Mouse (Mus musculus): Measurements from ENCODE around the gene Ly6g5c.
A peak's percentile ranks its signal among the peaks of the same experiment; 100 is the strongest.
"Not testable (repeated sequence)": the region's sequence is repeated elsewhere in the genome, so short reads cannot be mapped to it uniquely, and the experiment has no call there.

Gene Ly6g5c

DNA sequence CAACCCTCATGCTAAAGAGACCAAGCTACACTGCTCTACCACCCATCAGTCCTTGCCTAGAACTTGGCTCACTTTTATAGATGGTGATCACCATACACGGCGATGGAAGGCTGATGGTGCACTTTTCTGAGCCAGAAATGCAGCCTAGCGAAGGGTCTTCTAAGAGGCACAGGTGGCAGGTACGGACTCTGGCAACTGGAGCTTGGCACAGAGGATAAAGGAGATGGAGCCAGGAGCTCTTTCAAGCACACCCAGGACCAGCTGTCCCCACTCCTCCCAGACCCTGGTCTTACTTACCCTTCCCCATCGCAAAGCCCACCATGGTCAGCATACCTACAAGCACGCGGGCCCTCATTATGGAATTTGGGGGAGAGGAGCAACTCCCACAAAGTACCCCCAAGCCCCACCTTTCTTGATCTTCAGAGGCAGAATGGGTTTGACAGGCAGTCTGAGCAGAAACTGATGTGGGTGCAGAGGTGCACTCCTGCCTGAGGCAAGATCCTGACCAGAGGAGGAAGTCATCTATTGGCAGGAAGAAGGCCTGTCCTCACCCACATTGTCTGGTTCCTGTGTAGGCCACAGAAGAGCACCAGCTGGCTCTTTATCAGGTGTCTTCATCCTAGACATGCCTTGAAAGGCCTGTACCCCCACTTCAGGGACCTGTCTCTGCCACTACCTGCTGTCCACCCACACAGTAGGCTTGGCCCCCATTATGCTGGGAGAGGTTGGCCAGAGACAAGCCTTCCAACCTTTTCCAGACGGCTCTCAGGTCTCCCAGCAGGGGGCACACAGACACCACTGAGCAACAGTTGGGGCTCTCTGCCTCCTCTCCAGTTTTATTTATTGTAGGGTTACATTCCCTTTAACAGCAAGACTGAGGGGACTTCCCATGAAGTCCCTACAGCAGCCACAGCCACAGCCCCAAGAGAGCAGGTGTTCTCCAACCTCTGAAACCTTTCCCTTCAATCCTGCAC, 7.3 kb downstream of the Ly6g5c start, which contains the start of gene Ly6g5b:
TSS of gene Ly6g5b (minus strand) at position 383 of the 974 bp plus-strand sequence.
- peak; percentile 73 for DNase-seq

DNA sequence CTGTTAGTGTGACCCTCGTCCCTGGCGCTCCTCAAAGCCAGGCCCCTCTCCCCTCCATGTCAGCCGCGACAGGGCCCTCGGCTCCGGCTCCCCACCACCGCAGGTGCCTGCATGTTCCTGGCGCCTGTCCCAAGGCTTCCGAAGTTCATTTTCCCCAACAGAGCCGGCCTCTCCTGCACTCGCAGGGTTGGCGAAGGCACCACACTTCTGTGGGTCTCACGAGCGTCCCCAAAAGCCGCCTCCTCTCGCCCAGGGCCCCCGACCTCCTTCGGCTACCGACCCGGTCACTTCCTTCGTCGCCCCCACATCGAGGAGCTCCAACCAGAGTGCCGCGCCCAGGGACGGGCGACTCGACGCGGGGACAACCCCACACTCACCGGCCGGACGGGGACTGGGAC, 12.7 kb downstream of the Ly6g5c start:
- DNase-seq: no peak

DNA sequence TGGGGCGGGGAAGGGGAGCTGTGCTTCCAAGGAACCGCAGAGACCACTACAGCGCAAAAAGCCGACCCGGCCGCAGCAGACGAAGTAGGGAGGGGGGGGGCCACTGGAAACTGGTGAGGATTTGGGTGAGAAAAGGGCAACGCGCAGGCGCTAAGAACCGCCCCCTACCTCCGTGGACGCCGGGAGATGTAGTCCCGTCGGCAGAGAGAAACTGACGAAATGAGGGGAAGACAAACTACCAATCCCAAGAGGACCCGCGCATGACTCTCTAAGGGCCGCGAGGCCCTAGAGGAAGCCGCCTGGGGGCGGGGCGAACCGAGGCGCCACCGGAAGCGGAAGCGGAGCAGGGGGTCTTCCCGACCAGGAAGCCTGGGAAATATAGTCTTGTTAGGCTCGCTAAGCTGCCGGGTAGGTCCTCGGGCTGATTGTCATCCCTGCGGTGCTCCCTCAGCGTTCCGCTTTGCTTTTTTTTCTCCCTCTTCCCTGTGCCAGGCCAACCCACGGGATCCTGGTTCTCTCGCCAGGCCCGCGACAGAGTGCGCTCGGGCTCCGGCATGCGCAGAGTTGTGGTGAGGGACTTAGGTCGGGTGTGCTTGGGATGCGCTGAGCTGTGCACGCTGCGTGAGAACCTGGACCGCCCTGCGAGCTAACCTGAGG, 13.2 kb downstream of the Ly6g5c start, which contains the start of gene Gpank1:
TSS of gene Gpank1 (plus strand) at position 313 of the 657 bp plus-strand sequence.
- DNase-seq: peak; percentile 99

DNA sequence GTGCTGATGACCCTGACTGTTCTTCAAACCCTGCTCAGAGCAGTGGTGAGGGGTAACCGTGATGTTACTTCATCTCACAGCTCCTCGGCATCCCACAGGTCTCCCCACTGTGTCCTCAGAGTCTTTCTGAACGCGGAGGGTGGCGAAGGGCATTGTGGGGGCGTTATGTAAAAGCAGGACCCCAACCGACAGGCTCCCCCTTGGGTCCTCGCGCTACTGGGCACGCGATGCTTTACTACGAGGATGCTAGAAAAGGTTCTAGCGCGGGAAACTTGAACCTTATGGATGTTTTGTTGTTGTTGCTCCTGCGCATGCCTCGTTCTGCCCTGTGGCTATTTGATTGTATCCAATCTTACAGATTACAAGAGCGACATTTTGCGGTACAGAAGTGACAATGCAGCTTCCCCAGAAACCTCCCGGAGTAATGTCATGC, 13.8 kb downstream of the Ly6g5c start, which contains the start of gene Csnk2b:
TSS of gene Csnk2b (minus strand) at position 183 of the 433 bp plus-strand sequence.
- peak; percentile 53 for DNase-seq

DNA sequence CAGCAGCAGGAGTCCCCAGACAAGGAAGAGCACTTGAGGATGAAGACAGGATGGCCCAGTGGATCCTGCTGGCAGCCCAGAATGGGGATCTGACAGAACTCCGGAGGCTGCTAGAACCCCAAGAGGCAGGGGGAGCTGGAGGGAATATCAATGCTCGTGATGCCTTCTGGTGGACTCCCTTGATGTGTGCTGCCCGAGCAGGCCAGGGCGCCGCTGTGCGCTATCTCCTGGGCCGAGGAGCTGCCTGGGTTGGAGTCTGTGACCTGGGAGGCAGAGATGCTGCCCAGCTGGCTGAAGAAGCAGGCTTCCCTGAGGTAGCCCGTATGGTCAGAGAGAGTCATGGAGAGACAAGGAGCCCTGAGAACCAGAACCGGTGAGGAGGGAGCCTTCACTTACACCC, 15.2 kb downstream of the Ly6g5c start:
- DNase-seq: not testable (repeated sequence)

DNA sequence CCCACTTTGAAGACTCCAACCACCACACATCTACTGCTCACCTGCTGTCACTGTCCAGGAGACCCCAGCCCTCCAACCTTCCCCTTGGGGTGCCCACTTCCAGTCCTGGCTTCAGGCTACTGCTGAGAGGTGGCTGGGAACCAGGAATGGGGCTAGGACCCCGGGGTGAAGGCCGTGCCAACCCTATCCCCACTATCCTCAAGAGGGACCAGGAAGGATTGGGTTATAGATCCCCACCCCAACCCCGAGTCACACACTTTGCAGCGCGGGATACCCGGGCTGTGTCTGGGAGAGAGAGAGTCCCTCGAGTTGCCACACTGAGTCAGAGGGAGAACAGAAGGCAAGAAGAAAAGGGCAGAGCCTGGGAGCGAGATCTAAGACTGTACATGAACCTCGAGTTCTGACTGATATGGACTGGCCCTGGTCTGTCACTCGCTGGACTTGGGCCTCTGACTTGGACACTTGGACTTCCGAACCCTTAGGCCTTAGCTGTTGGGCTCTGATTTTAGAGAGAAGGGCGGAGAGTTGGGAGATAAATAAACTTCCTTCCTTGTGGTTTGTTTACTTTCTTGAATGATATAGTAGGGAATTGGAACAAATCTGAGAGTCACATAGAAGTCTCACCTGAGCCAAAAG, 16.3 kb downstream of the Ly6g5c start:
- DNase-seq: not testable (repeated sequence)

DNA sequence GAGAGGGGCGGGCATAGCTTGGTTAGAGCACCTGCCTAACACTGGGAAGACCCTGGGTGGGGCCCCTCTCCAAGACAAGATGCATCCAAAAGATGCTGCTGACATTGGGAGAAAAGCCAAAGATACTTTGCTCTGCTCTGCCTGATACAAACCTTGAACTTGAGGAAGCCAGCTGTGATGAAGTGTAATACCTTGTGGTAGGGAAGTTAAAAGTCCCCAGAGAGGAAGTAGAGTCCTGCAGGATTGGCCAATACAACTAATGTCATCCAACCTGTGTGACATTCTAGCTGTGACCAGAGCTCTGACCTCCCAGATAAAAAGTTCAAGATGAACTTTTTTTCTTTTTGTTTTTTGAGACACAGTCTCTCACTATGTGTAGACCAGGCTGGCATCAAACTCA, 17.0 kb downstream of the Ly6g5c start:
- no peak for DNase-seq

DNA sequence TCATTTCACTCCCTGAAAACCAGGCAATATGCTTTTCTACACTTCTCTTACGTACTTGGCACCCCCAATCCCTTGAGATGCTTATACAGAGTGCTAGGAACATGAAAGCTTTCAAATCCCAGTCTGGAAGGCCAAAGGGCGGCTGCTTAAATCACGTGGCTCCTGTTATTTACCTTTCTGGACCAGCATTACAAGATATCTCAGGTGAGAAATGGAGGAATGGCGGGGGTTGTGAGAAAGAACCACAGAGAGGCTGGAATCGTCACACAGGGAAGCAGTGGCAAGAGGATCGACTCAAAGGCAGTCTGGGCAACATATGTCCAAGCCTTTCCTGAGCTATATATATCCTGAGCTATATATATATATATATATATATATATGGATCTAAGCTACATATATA, 17.5 kb downstream of the Ly6g5c start:
- no peak for DNase-seq

DNA sequence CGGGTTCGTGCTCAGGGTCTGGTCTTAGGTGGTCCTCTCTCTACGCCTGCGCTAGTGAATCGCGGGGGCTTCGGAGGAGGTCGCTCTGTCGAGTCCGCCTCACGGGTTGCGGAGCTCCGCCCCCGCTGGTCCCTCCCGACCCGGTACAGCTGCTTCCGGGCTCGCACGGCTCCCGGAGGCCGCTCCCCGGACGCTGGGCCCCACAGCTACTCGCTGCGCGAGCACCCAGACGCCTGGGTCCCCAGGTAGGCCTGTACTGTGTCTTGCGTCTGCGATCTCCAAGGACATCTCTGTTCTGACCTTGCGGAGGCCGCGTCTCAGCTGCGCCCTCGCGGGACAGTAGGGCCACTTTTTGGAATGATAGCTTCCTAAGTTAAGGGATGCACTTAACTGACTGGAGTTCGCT, 18.1 kb downstream of the Ly6g5c start, which contains the start of gene D17H6S53E:
TSS of gene D17H6S53E (plus strand) at position 168 of the 406 bp plus-strand sequence.
- DNase-seq: peak; percentile 92

DNA sequence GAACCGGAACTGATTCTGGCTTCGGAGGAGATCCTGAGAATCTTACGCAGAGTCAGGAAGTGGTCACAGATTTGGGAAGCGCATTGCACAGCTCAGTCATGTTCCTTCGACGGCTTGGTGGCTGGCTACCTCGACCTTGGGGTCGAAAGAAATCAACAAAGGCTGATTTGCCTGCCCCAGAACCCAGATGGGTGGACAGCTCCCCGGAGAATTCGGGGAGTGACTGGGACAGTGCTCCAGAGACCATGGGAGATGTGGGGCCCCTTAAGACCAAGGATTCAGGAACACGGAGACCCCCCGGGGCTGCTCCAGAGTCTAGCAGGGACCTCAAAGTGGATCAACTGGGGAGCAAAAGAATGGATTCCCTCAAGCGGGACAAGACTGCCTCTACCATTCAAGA, 18.9 kb downstream of the Ly6g5c start:
- no peak for DNase-seq

DNA sequence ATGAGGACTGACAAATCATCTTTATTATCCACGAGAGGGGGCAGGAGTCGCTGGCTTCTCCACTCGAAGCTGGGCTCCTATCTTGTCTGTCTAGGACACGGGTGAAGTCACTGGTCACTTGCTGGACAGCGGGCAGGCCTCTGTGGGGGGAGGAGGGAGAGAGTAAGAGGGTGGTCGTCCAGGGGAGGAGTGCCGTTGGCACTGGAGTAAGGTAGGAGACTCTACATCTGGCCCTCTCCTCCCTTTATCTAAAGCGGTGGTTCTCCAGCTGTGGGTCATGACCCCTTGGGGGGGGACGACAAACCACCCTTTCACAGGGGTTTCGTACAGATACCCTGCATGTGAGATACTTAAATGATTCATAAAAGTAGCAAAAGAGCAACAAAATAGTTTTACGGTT, 20.9 kb downstream of the Ly6g5c start:
- no peak for DNase-seq

DNA sequence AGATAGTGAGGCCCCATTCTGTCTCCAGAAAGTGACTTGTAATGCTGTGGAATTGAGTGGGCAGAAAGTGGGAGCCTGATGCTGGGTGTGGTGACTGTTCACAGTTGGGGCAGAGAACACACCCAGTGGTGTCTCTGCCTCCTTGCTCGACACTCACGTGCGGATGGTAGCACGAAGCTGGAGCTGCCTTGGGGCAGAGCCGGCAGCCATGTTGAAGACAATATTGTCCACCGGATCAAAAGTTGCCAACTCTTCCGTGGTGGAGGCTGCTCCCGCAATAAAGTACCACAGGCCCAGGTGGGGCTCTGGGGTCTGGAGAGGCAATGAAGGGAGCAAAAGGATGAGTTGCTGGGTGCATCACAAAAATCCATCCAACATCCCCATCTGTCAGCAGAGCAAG, 23.0 kb downstream of the Ly6g5c start:
- no peak for DNase-seq

DNA sequence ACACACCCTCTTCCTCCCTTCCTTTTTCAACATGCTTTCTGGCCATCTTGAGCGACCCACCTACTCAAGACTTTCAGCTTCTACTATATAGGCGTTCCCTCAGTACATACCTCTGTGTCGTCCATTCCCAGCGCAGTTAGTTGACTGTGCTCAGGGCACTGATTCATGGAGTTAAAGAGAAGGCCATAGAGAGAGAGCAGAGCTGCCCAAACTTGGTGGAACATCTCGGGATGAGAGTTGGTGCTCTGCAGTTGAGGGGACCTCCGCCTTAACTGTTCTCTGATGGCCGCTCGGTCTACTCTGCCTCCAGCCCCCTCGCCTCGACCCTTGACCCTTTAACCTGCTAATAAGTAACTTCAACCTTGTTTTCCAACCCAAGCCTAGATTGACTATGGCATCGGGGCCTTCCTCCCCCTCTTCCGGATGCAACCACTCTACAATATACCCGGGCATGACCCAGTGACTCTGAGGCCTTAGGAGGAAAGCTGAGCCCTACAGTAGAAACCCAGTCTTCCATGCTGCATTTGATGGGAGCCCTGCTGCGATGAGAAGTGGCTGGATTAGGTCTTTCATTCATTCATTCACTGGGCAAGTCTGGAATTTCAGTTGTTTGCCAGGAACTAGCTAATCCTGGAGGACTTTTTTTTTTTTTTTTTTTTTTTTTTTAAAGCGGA, 23.6 kb downstream of the Ly6g5c start, which contains the start of gene Apom:
TSS of gene Apom (minus strand) at position 551 of the 674 bp plus-strand sequence.
- no peak for DNase-seq

DNA sequence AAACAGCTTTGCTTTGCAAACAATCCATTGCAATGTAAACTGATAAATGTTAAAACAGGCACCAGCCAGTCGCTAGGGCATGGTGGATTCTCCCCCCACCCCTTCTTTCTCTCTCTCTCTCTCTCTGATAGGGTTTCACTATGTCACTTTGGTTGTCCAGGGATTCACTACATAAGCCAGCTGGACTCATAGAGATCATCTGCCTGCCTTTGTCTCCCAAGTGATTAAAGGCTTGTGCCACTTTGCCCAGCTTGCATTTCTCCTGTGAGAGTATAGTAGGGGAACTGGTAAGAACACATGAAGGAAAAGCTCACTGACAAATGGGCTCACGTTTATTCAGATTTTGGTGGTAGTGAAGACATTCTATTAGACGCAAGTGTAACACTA, 24.1 kb downstream of the Ly6g5c start:
- no peak for DNase-seq

DNA sequence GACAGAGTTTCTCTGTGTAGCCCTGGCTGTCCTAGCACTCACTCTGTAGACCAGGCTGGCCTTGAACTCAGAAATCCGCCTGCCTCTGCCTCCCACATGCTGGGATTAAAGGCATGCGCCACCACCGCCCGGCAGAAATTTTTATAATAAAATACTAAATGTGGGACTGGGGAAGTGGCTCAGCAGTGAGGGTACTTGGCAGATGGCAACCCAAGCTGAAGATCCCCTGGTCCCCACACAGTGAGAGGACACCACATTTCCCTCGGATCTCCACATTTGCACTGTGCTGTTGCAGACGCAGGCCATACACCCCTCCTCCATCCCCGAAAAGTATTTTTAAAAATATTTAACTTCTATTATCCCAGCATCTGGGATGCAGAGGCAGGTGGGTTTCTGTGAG, 25.4 kb downstream of the Ly6g5c start:
- no peak for DNase-seq

DNA sequence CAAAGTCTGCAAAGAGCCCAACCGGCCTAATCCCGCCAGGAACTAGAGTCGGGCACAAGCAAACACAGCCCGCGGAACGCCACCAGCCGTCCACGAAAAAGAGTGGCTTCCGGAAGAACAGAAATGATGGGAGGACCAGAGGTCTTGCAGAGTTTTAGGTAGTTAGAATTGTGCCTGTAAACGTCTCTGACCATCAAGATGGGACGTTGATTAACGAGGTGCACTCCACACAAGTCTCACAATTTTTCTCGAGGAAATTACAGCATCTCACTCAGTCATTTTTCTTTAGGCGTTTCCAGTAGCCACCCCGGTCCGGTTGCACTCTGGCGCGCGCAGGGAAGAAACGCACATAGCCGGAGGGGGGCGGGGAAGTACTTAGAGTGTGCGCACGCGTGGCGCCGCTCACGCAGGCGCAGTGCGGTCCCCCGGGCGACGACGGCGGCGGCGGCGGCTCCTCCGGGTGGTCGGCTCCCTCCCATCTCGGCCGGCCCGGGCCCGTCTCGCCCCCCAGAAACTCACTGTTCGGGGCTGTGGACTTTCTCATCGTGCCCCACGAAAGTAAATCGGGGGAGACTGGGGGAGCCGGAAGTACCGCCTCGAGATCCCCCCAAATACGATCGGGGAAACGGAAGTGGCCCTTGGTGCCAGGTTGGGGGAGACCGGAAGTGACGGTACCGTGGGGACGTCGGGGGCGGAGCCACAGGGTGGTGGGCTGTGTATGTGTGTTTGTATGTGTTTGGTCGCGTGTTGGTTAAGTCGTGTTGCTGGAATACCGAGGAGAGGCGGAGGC, 26.9 kb downstream of the Ly6g5c start, which contains the start of gene Bag6:
TSS of gene Bag6 (plus strand) at position 378 of the 790 bp plus-strand sequence.
- DNase-seq: peak; percentile 95

DNA sequence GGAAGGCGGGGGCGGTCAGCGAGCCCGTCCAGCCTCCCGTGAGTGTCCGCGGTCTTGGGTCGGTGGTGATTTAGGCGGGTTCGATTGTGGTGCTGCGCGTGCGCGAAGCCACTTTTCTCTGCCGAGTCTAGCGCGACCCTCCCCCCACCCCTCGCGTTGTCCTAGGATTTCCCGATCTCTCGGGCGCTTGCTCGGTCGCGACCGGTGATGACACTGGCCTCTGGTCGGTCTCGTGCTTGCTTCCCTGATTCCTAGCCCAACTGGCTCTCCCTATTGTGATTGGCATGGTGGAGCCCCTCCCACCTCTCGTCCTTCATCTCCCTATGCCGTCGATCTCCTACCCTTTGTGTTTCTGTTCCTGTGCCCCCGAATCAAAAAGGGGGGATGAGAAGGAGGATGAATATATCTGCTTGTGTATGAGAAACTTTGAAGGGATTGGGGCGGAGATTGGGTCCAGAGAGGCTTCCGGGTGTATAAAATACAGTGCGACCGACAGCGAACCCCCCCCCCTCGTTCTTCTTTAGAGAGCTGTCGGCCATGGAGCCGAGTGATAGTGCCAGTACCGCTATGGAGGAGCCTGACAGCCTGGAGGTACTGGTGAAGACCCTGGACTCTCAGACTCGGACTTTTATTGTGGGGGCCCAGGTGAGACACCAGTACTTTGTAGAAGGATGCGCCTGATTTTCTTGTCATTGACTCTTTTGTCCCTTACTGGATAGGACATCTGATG, 27.7 kb downstream of the Ly6g5c start:
- DNase-seq: no peak

DNA sequence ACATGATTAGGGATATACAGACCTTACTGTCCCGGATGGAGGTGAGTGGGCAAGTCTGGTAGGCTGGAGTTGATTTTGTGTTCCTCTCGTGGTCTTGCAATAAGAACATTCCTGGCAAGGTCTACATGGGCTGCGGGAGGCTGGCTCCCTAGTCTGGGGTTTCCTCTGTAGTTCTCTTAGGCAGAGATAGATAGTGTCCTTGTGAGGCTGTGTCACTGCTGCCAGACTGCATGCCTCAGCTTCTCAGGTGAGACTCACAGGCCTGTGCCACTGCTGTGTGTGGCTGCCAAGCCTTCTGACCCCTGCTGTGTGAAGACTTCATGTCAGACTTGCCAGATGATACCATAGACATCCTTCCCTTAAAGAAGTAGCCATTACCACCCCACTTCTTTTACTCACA, 31.2 kb downstream of the Ly6g5c start:
- DNase-seq: no peak

DNA sequence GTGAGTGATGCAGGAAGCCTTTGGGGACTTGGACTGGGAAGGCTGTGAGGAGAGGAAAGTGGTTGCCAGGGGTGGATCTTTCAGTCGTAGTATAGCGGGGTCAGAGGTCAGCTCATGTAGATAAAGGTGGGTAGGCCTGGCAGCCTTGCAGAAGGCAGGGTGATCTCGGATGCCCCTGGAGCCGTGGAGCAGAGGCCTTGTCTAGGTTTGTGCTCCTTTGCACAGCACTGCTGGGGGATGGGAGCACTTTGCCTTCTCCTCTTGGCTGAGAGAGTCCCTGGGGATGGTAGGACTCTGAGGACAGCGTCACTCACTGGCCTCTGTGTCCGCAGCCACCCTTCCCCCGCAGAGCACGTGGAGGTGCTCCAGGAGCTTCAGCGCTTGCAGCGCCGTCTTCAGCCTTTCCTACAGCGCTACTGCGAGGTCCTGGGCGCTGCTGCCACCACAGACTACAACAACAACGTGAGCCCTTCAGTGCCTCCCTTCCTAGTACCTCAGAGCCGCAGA, 32.5 kb downstream of the Ly6g5c start:
- no peak for DNase-seq

DNA sequence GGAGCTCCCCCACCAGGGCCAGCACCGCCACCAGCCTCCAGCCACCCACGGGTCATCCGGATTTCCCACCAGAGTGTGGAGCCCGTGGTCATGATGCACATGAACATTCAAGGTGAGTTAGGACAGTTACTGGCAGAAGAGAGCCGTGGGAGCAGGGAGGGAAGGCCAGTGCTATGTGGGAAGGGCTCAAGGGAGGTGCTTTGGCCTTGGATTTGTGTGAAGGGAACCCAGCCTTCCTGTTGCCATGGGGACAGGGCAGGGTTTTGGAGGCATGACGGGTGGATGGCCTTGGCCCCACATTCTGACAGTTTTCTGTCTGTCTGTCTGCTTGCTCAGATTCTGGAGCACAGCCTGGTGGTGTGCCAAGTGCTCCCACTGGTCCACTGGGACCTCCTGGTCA, 33.9 kb downstream of the Ly6g5c start:
- no peak for DNase-seq

DNA sequence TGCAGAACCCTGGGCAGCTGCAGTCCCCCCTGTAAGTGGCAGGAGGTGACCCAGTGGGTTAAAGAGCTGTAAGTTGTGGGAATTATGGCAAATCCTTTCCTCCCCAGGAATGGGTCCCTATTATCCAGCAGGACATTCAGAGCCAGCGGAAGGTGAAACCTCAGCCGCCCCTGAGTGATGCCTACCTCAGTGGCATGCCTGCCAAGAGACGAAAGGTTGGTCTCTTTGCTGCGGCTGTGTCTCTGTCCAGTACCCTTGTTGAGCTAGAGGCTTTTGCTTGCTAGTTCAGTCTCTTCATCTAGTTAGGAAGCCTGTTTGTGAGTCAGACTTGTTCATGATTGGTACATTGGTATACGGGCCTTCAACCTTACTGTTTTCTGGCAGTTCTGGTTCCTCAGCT, 38.1 kb downstream of the Ly6g5c start:
- DNase-seq: no peak

Measured in thymus, postnatal 14 days (tissue).